Mouse (Mus musculus): ENCODE data around the gene Lamb2. TPM values are rescaled to one million over a fixed set of nuclear protein-coding genes. Genes with fewer than 3 reads are reported as not detected.
A peak's percentile ranks its signal among the peaks of the same experiment; 100 is the strongest.

Gene Lamb2
- total RNA-seq (2021) = 100 to 1,000 TPM; 117 to 126 TPM
- long read RNA-seq, experiment 1, full-length matches to known transcripts = 59 of 113 reads
- long read RNA-seq, experiment 1, partial matches to known transcripts = 35 of 113 reads
- long read RNA-seq, experiment 1, other reads (novel, unspliced or antisense) = 19 of 113 reads
- long read RNA-seq, experiment 2, full-length matches to known transcripts = 59 of 110 reads
- long read RNA-seq, experiment 2, partial matches to known transcripts = 33 of 110 reads
- long read RNA-seq, experiment 2, other reads (novel, unspliced or antisense) = 18 of 110 reads

DNA sequence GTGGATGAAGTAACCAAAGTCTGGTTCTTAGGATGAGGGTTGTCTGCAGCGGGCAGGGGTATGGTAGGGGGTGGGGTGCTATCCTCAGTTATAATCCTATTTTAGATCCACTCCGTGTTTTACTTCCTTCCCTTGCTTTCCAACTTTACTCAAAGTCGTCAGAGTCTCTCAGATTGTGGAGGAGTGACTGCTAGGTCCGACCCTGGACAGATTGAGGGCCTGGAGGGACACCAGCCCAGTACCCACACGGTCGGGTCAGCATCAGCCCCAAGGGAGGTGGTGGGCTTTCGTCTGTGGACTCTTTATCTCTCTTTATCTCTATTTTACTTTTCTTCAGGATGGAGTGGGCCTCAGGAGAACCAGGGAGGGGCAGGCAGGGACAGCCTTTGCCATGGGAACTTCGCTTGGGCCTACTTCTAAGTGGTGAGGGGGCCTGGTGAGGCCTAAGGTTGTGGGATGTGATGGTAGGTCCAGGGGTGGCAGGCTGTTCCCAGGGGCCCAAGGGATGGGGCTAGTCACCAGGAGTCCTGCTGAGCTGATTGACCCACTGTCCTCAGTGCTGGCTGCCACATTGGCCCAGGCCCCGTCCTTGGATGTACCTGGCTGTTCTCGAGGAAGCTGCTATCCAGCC lies at the start of gene Lamb2:
Gene Lamb2, plus strand, starts transcription at position 16 of the 631 bp plus-strand sequence.
- peak; percentile 77 for DNase-seq (ENCODE audit: low spot score)

DNA sequence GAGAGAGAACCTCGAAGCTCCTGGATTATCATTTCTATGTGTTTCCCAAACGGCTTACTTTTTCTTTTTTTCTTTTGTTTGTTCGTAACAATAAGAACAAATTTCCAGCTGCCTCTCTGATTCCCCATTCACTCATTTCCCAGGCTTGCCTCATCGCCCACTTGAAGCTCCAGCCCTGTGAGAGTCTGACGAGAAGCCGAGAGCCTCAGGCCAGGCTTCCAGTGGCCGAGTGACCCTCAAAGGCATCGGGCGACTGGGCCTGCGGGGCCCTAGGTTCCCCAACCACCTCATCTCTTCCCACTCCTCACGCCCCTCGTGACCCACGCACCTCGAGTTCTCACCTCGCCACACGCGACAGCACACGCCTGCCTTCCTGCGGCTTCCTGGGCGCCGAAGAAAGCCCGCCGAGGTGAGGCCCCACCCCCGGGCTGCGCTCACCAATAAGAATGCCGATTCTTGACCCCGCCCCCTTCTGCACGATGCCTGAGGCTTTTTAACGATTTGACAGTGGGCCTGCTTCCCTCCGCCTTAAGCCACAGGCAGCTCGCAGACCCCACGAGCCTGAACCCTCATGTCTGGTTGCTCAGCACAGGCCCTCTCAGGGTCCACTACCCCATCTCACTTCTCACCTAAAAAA lies 48.0 kb upstream of the Lamb2 start:
- no peak for DNase-seq (ENCODE audit: low spot score)

DNA sequence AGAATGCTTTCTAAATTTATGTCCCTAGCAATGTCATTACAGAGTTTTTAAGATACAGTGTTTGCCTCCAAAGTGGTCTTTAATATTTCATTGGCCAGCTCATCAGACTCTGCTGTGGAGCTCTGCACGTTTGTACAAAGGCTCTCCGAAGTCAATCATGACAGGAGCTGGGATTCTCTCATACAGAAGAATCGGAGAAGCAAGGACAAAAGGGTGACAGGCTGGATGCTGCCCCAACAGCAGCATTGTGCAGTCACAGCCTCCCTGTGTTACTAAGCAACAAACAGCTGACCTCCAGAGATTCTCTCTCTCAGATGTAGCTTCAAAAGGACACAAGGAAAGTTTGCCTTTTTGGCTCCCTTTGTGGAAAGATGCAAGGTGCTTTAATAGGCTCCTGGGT lies 43.4 kb upstream of the Lamb2 start, which contains the start of gene BC048562:
Gene BC048562, plus strand, starts transcription at position 301 of the 400 bp plus-strand sequence.
- no peak for DNase-seq (ENCODE audit: low spot score)

DNA sequence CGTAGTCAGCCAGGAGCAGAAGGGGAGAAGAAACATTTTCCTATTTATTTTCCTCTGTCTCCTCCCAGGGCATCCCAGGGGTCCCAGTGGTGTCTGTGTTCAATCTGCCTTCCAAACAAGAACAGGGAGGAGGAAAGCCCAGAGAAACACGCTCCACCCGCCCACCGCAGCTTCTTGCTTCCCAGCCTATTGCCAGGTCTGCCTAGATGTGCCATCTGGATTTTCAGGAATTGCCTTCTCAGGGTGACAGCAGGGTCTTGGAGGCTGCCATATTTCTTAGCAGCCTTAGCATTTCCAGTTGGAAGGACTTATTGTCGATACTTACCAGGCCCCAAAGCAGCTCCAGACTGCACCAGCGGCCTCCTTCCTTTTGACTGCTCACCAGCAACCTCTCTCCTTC lies 40.4 kb upstream of the Lamb2 start:
- no peak for DNase-seq (ENCODE audit: low spot score)

DNA sequence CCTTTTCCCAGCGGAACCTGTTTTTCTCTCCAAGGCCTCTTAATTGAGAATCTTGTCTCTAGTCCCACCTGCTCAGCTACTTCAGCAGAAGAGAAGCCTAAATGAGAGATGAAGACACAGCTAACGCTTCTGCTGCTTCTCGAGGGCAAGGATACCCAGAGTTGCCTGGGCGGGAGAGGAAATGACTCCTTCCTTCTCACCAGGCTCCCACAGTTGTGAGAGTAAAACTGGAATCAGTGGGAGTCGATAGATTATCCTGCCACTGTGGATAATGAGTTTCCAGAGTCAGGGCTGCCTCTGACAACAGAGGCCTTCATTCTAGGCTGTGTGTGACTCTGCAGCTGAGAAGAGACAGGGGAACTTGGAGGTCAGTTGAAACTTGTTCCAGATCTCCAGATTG lies 39.1 kb upstream of the Lamb2 start:
- DNase-seq (ENCODE audit: low spot score) = no peak

DNA sequence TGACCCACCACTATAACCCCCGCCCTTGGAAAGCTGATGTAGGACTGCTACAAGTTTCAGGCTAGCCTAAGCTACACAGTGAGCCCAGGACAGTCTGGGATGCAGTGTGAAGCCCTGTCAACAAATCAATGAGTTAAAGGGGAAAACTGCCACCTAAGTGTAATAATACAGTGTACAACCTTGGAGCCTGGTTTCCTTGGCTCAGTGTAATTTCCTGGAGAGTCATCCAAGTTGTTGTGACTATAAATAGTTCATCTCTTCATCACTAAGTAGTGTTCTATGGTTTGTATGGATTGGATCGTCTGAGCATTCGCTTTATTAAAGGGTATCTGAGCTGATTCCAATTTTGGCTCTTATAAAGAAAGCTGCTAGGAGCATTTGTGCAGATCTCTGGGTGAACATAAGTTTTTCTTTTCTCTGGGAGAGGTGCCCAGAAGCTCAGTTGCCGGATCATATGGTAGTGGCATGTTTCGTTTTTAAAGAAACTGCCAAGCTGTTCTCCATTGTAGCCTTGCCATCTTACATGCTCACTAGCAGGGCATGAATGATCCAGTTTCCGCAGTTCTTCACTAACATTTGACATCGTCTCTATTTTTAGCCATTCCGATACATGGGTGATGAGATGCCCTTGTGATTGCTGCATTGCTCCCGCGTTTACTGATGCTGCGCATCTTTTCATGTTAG lies 38.2 kb upstream of the Lamb2 start:
- no peak for DNase-seq (ENCODE audit: low spot score)

DNA sequence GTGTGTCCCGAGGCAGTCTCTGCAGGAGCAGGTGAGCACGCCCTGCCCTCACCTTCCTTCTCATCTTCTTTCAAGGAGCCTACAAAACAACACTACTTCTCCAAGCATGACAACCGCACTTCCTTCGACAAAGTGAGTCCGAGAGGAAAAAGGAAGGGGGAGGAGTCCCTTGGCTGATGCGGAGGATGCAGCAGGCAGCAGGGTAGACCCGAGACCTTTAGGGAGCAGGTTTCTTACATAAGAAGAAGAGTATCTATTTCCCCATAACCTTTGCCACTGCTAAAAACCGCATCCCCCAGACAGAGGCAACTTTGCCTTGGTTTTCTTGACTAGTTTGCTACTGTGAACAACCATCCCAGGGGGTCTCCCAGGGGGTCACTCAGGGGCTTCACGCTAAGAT lies 34.4 kb upstream of the Lamb2 start:
- DNase-seq (ENCODE audit: low spot score) = no peak

DNA sequence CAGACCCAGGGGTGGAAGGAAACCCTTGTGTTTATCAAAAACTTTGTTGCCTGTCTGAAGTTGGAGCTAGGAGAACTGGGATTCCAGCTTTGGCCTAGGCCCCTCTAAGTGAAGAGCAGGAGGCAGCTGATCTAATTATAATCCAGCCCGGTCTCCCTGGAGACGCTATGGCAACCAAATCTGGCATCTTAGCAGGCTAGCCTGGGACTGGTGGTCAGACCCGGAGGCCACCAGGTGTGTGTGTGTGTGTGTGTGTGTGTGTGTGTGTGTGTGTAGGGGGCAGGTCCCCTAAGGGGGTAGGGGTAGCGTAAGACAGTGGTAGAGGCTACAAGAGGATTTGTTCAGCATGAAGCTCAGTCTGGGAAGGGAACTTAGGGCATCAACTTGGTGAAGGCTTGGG lies 29.7 kb upstream of the Lamb2 start:
- no peak for DNase-seq (ENCODE audit: low spot score)

DNA sequence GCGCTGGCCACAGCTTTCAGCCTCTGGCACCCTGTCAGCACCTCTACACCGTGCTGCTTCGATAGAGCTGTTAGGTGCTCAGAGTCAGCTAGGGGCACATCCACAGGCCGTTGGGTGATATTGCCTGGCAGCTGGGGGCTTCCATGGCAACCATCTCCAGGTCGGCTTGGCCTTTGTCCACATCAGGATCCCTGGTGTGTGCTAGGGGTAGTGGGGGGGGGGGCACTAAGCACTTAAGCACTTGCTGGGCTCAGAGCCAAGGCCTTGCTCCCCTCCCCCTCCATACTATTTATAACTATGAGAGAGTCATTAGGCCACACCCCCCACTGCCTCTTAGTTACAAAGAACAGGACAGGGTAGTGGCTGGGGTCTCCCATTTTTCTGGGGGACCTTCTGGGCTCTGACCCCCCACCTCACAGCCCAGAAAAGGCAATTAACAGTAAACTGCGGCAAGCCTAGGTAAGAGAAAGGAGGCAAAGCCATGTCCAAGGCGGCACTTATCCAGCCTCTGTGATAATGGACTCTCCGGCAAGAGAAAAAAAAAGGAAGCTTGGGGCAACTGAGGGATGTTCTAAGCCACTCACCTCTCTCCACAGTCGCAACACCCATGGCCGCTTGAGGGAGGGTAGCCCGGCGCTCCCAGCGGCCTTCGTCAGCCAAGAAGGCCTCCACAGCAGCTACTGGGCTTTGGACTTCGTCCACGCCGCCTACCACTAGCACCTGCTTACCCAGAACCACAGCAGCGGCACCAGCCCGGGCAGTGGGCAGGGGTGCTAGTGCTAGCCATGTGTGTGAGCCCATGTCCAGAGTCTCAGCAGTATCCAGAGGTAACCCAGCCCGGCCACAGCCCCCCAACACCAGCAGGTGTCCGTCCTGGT lies 29.0 kb upstream of the Lamb2 start:
- no peak for DNase-seq (ENCODE audit: low spot score)

DNA sequence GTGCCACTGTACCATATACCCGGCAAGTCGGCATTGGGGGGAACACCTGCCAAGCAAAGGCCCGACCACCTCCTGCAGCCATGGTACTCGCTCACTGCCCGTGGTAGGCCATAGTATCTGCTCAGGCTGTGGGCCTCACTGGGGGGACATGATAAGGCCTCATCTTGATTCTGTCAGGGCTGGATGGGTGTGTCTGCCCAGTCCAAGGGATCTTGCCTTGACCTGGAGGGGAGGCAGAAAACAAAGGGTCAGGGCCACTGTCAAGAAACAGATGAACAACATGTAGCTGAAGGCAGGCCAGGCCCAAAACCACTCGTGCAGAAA lies 28.4 kb upstream of the Lamb2 start:
- no peak for DNase-seq (ENCODE audit: low spot score)

DNA sequence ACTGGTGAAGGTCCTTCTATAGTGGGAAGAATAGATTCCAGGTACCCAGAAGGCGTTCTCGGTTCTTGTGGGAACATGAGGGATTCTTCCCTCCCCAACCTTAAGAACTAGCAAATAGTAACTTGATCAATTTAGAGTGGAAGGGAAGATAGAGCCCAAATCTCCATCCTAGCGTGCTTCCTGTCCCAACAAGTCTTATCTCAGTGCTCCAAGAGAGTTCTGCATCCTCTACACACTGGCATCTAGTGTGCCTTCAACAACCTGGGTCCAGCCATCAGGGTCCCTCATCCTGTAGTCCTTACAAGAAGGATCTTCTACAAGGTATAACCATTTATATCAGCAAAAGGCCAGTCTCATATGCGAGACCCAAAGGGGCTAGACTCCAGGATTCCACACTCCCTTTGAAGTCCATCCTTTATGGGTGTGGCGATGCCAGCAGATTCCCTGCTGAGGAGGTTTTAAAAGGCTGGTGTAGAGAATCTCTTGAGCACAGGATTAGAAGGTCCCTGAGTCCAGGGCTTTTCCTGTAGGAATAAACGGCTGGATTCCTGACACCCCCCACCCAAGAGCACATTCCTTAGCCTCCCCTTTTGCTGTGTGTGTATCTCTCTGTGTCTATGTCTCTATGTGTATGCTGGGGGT lies 27.9 kb upstream of the Lamb2 start:
- DNase-seq (ENCODE audit: low spot score) = no peak

DNA sequence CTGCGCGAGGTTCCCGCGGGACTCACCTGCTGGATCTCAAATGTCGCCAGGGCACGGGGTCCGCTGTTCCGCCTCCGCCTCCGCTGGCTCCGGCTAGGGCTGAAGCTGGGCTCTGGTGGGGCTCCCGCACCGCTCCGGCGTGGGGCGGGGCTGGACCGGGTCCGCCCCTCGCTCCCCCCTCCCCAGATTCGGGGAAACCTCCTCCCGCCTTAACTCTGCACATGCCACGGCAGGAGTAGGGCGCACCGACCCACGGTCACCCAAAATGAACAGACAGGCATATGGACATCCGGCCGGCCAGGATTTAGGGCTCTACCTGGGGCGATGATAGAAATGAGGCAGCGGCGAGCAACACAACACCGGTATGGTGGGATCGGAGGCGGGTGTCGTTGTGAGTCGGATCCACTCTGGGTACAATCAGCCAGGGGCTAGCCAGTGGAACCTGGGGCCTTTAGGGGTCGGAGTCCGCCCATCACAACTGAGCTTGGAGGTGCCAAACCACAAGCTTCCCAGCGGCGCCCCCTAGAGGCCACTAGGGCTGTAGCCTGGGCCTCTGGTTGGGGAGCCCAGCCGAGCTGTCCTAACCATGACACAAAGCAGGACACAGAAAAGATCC lies 27.1 kb upstream of the Lamb2 start:
- peak; percentile 87 for DNase-seq (ENCODE audit: low spot score)

DNA sequence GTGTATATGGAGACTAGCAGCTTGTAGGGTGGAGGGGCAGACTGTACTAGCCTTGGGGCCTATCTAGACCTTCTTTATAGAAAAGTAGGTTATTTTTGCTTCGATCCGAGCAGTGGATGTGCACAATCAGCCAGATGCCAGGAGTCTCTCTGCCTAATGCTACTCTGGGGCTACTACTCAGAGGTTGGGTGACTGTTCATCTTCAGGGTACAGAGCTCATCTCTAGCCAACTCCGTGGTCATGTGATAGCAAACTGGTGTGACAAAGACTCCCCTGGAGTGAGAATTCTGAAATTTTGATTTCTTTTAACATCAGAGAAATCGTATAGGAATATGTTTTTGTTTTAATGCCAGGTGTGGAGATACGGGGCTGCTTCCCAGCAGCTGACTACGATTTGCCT lies 26.6 kb upstream of the Lamb2 start:
- no peak for DNase-seq (ENCODE audit: low spot score)

DNA sequence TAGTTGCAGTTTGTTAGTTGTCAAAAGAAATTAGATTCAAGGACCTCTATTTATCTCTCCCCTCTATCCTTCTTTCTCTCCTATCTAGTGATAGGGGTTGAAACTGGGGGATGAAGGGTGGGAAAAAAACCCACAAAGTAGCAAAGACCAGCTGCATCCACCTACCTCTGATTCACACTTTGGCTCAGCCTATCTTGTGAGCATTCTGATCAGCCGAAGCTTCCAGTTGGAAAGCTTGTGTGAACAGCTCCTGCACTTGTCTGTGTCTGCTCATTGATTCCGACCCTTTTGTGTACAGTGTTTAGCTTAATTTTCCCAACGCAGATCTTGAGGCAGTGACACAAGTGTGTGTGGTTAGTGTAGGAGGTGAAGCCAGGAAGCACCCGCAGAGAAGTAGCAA lies 26.1 kb upstream of the Lamb2 start:
- DNase-seq (ENCODE audit: low spot score) = no peak

DNA sequence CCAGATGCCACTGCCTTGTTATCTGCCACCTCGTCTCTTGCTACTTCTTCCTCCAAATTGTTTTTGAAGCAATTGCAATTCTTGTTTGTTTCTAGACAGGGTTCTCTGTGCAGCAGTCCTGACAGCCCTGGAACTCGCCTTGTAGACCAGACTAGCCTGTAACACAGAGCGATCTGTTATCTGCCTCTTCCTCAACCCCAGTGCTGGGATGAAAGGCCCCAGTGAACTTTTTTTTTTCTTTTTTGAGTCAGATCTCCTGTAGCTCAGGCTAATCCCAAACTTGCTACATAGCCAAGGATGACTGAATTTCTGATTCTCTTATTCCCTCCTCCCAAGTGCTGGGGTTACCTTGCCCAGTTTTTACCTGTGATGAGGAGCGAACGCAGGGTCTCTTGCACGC lies 25.1 kb upstream of the Lamb2 start:
- DNase-seq (ENCODE audit: low spot score) = no peak

DNA sequence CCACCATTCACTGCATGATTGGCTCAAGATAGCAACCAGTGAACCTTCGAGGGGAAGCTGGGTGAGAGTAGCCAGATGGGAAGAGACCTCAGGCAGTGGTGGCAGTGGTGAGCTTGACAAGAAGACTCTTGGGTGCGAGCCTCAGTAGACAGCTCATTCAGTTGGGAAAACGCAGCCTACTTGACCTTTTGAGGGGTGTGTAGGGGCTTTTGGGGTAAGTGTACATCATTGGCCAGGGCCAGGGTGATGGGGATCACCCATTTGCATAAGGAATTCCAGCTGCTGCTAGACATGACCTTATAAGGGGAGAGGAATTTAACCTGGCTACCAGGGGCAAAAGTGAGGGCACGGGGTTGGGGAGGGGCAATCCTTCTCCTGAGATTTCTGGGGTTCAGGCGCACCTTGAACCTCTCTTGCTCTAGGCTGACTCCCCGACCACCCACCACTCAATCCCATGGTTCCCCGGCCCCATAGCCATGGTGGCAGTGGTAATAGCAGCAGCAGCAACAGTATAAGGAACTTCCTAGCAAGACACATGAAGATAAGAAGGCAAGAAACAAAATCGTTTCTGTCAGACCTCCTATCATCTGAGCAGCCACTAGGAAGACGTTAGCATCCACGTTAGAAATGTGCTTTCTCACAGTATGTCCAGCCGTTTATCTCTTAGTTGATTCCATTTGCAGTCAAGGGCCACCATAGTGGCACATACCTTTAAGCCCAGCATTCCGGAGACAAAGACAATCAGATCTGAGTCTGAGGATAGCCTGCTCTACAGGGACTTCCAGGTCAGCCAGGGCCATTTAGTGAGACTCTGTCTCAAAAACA lies 23.6 kb upstream of the Lamb2 start:
- no peak for DNase-seq (ENCODE audit: low spot score)

DNA sequence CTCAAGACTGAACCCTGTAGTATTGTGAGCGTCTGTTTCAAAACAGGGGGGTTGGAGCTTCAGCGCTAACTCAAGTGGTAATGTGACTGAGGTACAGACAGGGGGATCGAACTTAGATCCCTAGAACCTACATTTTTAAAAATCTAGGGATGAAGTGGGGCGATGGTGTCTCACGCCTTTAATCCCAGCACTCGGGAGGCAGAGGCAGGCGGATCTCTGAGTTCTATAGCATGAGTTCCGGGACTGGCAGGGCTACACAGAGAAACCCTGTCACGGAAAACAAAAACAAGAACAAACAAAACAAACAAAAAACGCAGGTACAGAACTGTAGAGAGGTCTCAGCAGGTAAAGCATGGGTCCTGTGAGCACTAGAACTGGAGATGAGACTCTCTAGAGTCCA lies 22.6 kb upstream of the Lamb2 start:
- DNase-seq (ENCODE audit: low spot score) = no peak

DNA sequence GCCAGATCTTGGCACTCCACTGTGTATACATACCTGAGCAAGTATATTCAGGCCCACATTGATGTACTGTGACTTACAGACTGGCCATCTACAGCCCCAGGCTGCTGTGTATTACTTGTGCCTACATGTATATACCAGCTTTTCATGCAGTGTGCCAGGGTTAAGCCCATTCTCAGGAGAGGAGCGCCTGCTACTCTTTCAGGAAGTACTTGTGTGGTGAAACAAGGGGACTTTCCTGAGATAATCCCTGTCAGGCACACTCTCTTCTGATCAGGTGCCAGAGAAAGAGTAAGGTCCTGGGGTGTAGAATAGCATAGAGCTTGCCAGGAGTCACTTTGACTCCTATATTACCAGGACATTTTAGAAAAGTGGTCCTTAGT lies 19.6 kb upstream of the Lamb2 start:
- DNase-seq (ENCODE audit: low spot score) = no peak

DNA sequence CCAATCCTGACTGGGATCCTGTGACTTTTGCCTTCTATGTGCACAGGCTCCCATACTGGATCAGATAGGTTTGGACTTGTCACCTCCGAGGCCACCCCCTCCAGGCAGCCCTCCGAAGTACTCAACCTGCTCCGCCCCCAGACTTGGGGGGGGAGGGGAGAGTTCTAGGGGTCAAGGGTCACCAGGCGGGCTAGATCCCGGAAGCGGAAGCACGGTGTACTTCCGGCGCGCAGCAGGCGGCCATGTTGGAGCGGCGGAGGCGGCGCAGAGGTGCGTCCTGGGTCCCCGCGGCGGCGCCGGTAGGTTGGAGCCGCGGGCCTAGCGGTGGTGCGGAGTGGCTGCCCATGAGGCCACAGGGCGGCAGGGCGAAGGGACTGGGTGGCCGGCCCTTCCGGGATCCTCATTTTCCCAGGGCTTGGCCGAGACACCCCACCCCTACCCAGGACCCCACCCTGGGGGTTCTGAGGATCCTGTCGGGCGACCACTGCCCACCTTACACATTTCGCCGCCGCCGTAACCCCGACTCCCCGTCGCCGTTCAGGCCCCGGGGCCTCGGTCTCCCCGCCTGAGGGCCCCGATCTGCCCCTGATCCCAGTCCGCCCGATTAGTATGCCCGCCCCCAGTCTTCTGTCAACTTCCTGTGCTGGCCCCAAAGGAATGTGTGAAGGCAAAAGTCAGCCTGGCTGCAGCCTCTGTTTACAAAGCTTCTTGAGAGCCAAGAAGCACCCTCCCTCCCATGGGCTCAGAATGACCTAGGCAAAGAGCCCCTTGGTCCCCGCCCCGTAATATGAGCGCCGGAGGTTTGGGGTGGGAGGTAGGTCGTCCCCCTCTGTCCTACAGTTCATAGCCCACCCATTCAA lies 19.0 kb upstream of the Lamb2 start, which contains the start of gene Ccdc71:
Gene Ccdc71, plus strand, starts transcription at position 209 of the 860 bp plus-strand sequence.
- DNase-seq (ENCODE audit: low spot score) = peak; percentile 89

Data from gastrocnemius, adult 18-20 months (tissue).